Mouse (Mus musculus): ENCODE measurements around the gene Dync2li1. TPM values are rescaled to one million over a fixed set of nuclear protein-coding genes. Genes with fewer than 3 reads are reported as not detected.

Gene Dync2li1
- polyA plus RNA-seq (2021; fragmentation: Nextera tagmentation), result 34.1 and 38.5 TPM in 2 replicates
- long read RNA-seq, experiment 1, transcript Dync2li1-201 (13 exons, 1,354 nt), result major isoform, 49 of 58 reads
- long read RNA-seq, experiment 1, partial matches to known transcripts, result 5 of 58 reads
- long read RNA-seq, experiment 1, other reads (novel, unspliced or antisense), result 4 of 58 reads
- long read RNA-seq, experiment 2, transcript Dync2li1-201 (13 exons, 1,354 nt), result major isoform, 80 of 88 reads
- long read RNA-seq, experiment 2, partial matches to known transcripts, result 2 of 88 reads
- long read RNA-seq, experiment 2, other reads (novel, unspliced or antisense), result 6 of 88 reads

DNA sequence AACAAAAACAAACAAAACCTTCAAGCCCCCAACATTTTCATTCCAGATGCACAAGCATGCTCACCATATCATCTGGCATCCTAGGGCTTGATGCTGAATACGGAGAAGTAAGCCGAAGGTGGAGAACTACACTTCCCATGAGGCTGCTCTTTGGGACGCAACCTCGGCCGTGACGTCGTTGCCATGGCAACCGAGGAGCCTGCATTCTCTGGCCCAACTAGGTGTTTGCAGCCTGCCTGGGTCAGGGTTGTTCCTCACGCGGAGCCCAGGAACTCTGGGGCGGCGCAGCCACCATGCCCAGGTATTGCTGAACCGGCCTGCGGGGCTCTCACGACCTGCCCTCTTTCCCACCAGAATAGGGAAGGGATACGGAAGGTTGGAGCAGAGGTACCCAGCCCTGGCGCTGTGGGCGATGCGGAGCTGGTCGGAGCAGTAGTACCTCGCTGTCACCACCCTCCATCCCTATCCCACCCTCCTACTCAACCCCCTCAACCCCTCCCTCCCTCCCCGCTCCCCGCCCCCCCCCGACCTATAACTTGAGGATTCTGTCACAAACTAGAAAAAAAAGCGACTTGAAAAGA is at the start of gene Dync2li1:
Dync2li1 (plus strand) TSS at position 221 of the 581 bp plus-strand sequence.

DNA sequence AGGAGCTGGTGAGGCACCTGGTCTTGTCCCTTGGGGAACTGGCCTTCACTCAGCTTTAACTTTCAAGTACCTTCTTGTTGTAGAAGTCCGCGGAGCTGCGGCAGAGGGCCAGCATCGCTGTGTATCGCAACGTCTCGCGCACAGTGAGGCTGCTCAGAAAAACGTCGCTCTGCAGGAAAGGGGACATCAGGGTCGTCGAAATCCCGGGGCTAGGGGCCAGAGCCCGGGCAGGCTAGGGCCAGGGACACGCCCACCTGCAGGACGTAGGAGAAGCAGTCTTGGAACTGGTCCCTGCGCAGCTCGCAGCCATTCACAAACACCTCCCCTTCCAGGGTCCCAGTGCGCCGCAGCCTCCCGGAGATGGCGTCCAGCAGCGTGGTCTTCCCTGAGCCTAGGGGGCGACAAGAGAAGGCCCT is 49.7 kb downstream of the Dync2li1 start, which contains the start of gene Abcg8:
Abcg8 (plus strand) TSS at position 352 of the 416 bp plus-strand sequence.

DNA sequence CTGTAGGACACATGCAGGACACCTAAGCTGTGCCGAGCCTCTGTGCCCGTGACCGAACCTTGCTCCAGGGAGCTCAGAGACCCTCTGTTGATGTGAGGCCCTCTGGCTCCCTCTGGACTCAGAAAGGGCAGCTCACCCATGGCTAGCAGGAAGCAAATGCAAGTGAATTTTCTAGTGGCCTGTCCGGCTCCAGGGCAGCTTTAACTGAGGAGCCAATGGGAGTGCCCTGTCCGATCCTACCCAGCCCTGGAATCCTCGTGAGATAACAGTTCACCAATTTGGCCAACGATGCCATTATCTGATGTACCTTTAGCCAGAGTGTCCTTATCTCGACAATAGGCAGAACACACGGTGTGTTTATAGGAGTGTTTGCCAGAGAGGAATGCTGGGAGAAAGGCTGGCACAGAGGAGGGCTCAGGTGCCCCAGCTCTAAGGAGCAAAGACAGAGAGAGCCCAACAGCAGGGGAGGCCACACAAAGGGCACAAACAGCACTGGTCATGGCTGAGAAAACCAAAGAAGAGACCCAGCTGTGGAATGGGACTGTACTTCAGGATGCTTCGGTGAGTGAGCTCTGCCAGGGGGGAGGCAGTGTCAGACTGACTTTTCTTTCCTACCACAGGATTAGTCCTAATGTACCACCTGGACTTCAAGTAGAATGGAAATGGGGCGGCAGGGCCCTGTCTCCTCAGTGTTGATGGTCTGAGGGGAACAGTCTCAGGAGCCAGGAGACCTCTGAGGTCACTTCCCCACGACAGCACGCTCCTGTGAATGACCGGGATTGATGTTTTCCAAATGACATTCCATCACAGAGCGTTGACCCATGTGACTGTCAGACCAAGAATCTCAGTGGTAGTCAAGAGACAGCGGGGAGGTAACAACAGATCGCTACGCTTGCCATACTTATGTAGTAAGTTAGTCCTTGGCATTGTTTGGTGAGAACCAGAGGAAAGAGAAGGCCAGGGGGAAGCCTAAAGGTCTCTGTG is 56.7 kb downstream of the Dync2li1 start, which contains the start of gene Abcg5:
Abcg5 (minus strand) TSS at position 278 of the 984 bp plus-strand sequence.

Other genes starting within 250 kb of the Dync2li1 start
- 1.9 and 2.9 TPM in 2 replicates for gene Thada, start 160.3 kb upstream of the Dync2li1 start, polyA plus RNA-seq (2021; fragmentation: Nextera tagmentation)
- 1.2 and 1.5 TPM in 2 replicates for gene Plekhh2, start 114.6 kb upstream of the Dync2li1 start, polyA plus RNA-seq (2021; fragmentation: Nextera tagmentation)
- gene Abcg8, start 49.8 kb downstream of the Dync2li1 start, polyA plus RNA-seq (2021; fragmentation: Nextera tagmentation), result not detected in 2 replicates
- gene Abcg5, start 56.5 kb downstream of the Dync2li1 start, polyA plus RNA-seq (2021; fragmentation: Nextera tagmentation), result 0.05 TPM in 1 of 2 replicates, not detected in the other
- gene Lrpprc, start 164.3 kb downstream of the Dync2li1 start, polyA plus RNA-seq (2021; fragmentation: Nextera tagmentation), result 22.5 and 23.8 TPM in 2 replicates

Measured in layer of hippocampus, adult 6 months (tissue).